Mouse (Mus musculus) midbrain, embryonic 11.5 days (tissue): ENCODE measurements around the gene Rtn4rl1. TPM values are rescaled to one million over a fixed set of nuclear protein-coding genes. Genes with fewer than 3 reads are reported as not detected.

Source experiments
- ATAC-seq: fragments of 200-750 bp; cut with Nextera tagmentation; 2 replicates; pipeline ENCODE4 v1.8.0; 2017; ENCODE audit warnings: moderate TSS enrichment, moderate library complexity; ENCODE audit not compliant: low FRiP score
- DNase-seq: peaks from one replicate; pipeline ENCODE4 v3.0.0; 2015; ENCODE audit warnings: low spot score; ENCODE audit errors: missing footprints
- H3K27ac ChIP-seq: fragments of 300-500 bp; sonication (generic); 2 replicates; pipeline ENCODE4 v1.5.1; 2014; ENCODE audit warnings: low read depth, low read length
- H3K27me3 ChIP-seq: fragments of 300-500 bp; sonication (generic); 2 replicates; pipeline ENCODE4 v1.6.1; 2014; ENCODE audit warnings: mild to moderate bottlenecking, low read length, moderate library complexity, mixed read lengths; ENCODE audit not compliant: control insufficient read depth, insufficient read depth
- H3K36me3 ChIP-seq: fragments of 300-500 bp; sonication (generic); 2 replicates; pipeline ENCODE4 v1.6.1; 2014; ENCODE audit warnings: mild to moderate bottlenecking, low read length, moderate library complexity, mixed read lengths; ENCODE audit not compliant: control insufficient read depth, insufficient read depth
- H3K4me1 ChIP-seq: fragments of 300-500 bp; sonication (generic); 2 replicates; pipeline ENCODE4 v1.6.1; 2014; ENCODE audit warnings: low read length; ENCODE audit not compliant: control insufficient read depth, insufficient read depth
- H3K4me2 ChIP-seq: fragments of 300-500 bp; sonication (generic); 2 replicates; pipeline ENCODE4 v1.6.1; 2014; ENCODE audit warnings: mild to moderate bottlenecking, moderate library complexity
- H3K4me3 ChIP-seq: fragments of 300-500 bp; sonication (generic); 2 replicates; pipeline ENCODE4 v1.5.1; 2014; ENCODE audit warnings: low read depth, low read length
- H3K9ac ChIP-seq: fragments of 300-500 bp; sonication (generic); 2 replicates; pipeline ENCODE4 v1.6.1; 2014; ENCODE audit warnings: low read length
- H3K9me3 ChIP-seq: fragments of 300-500 bp; sonication (generic); 2 replicates; pipeline ENCODE4 v1.6.1; 2016; ENCODE audit warnings: low read length; ENCODE audit not compliant: control insufficient read depth
- WGBS: fragments of 180-500 bp; shearing (Covaris S2); extraction: QIAGEN DNeasy Blood & Tissue Kit; methylation state at CpG from one replicate; pipeline ENCODE4 v1.1.7; 2014; 5-methylcytosine and 5-hydroxymethylcytosine counted together
- polyA plus RNA-seq: library from polyadenylated mRNA; unstranded; fragments of >200 nt; fragmentation: Nextera tagmentation; extraction: Ambion mirVana; gene quantifications from 2 replicates; pipeline ENCODE4 v1.2.1, GENCODE M21; 2014

Gene Rtn4rl1
- polyA plus RNA-seq, 1 experiment from 2014 or later: 4.6 TPM

GRCm38 (mm10) chr11:75259996-75260561 is 66.5 kb downstream of the Rtn4rl1 start:
- DNase-seq (peak; percentile 84), ATAC-seq (no peak)
- no peak overlapping the region for H3K4me2 ChIP-seq
- H3K27me3 ChIP-seq: no peaks in the 10 kb centered on the region
- no peaks in the 10 kb centered on the region for H3K36me3 ChIP-seq
- 72% methylated on average over 10 of the region's 10 CpGs for WGBS
- no peak overlapping the region for H3K4me3 ChIP-seq
- H3K27ac ChIP-seq: no peak overlapping the region
- H3K9me3 ChIP-seq: no peaks in the 10 kb centered on the region
- H3K9ac ChIP-seq: no peak overlapping the region
- H3K4me1 ChIP-seq: peaks cover 8% of the 10 kb centered on the region

DNA sequence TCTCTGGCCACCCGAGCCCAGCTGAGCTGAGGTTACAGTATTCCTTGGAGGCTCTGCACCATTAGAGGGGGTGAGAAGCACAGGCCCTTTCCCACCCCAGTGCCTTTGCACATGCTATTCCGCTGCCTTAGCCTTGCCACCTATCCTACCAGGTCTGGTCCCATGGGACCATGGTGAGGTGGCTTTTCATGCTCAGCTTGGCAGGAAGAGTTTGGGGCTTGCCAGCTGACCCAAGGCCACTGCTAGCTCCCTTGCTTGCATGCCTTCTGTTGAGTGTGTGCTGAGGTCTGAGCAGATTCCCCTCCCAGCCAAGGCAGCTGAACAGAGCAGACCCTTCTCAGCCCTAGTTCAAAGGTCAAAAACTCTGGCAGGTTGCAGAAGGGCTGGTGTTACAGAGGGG is 67.4 kb downstream of the Rtn4rl1 start:
- WGBS: 93% methylated on average over 2 of the region's 2 CpGs
- Histone ChIP-seq H3K9ac (no peak overlapping the region), H3K4me1 (peaks cover 8% of the 10 kb centered on the region), H3K36me3 (no peaks in the 10 kb centered on the region), H3K4me2 (no peak overlapping the region), H3K27me3 (no peaks in the 10 kb centered on the region), H3K4me3 (no peak overlapping the region), H3K27ac (no peak overlapping the region), H3K9me3 (no peaks in the 10 kb centered on the region)
- DNase-seq (peak; percentile 51), ATAC-seq (no peak)

DNA sequence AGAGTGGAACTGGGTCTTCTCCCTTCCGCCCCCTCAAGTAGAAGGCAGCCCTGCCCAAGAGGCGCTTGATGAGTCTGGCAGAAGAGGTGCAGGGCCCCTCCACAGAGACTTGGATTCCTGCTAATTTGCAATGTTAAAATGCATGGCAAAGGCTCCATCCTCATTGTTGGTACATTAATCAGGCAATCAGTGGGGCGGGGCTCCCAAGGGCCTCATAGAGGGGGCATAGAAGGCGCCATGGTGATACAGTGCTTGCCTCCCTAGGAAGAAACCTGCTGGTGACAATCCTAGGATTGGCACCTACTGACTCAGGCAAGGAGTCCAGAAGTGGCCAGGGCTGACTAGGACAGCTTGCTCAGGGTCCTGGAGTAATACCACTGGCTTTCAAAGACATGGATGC is 68.1 kb downstream of the Rtn4rl1 start:
- Histone ChIP-seq H3K27ac (no peak overlapping the region), H3K4me1 (peaks cover 8% of the 10 kb centered on the region), H3K4me2 (no peak overlapping the region), H3K36me3 (no peaks in the 10 kb centered on the region), H3K9ac (no peak overlapping the region), H3K9me3 (no peaks in the 10 kb centered on the region), H3K27me3 (no peaks in the 10 kb centered on the region), H3K4me3 (no peak overlapping the region)
- ATAC-seq (no peak), DNase-seq (no peak)
- WGBS: 78% methylated on average over 4 of the region's 4 CpGs

DNA sequence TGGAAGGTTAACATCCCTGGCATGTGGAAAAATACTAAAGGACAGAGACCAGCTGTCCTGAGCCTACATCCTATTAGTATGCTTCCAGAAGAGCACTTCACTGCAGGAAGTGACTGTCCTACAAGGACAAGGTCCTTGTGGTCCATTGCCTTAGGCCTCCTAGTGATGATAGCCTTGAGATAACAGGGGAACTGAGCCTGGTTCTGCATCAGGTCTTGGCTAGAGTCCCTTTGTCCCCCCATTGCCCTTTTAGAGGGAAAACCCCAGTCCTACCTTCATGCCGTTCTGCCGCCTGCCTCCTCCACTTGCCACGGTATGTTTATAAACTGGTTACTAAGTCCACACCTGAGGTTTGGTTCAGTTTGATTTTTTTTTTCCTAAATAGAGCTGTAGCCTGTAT is 68.6 kb downstream of the Rtn4rl1 start:
- no peak for DNase-seq
- Histone ChIP-seq H3K4me3 (no peak overlapping the region), H3K36me3 (no peaks in the 10 kb centered on the region), H3K9ac (no peak overlapping the region), H3K4me1 (peaks cover 8% of the 10 kb centered on the region), H3K4me2 (no peak overlapping the region), H3K27ac (no peak overlapping the region), H3K9me3 (no peaks in the 10 kb centered on the region), H3K27me3 (no peaks in the 10 kb centered on the region)
- WGBS: 92% methylated on average over 3 of the region's 3 CpGs
- no peak for ATAC-seq

DNA sequence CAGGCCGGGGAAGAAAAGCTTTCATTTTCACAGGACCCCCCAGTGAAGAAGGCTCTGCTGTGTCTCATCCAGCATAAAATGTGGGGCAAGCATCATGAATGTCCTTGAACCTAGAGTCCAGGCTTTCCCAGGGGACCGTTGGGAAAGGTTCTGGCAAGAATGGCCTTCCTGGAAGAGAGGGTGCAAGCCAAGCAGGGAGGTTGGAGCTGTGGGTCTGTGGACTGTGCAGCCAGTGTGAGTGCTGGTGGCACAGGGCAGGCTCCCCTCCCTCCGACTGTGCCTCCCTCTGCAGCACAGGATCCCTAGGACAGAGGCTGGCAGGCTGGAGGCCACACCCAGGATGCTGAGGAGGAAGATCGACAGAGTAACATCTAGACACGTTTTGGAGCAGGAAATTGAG is 69.2 kb downstream of the Rtn4rl1 start:
- no peaks in the 10 kb centered on the region for H3K9me3 ChIP-seq
- H3K4me1 ChIP-seq: peaks cover 8% of the 10 kb centered on the region
- no peak for ATAC-seq
- 66% methylated on average over 5 of the region's 5 CpGs for WGBS
- no peak overlapping the region for H3K27ac ChIP-seq
- H3K4me3 ChIP-seq: no peak overlapping the region
- H3K27me3 ChIP-seq: no peaks in the 10 kb centered on the region
- no peak overlapping the region for H3K4me2 ChIP-seq
- no peaks in the 10 kb centered on the region for H3K36me3 ChIP-seq
- DNase-seq: peak; percentile 19
- H3K9ac ChIP-seq: no peak overlapping the region

- H3K9ac ChIP-seq: no peak overlapping the region
- peak; percentile 70 for DNase-seq
- 70% methylated on average over 15 of the region's 15 CpGs for WGBS
- H3K9me3 ChIP-seq: no peaks in the 10 kb centered on the region
- no peaks in the 10 kb centered on the region for H3K36me3 ChIP-seq
- no peak overlapping the region for H3K4me3 ChIP-seq
- no peak overlapping the region for H3K4me2 ChIP-seq
- no peaks in the 10 kb centered on the region for H3K27me3 ChIP-seq
- H3K4me1 ChIP-seq: peaks cover 8% of the 10 kb centered on the region
- H3K27ac ChIP-seq: no peak overlapping the region
- no peak for ATAC-seq
Measured at GRCm38 (mm10) chr11:75263274-75263963, 69.8 kb downstream of the Rtn4rl1 start.

- no peak overlapping the region for H3K4me2 ChIP-seq
- no peak overlapping the region; the same call in 1 of the 2 replicates for H3K27ac ChIP-seq
- WGBS: 78% methylated on average over 6 of the region's 6 CpGs
- H3K9ac ChIP-seq: no peak overlapping the region
- no peaks in the 10 kb centered on the region for H3K36me3 ChIP-seq
- H3K4me1 ChIP-seq: peaks cover 8% of the 10 kb centered on the region
- no peaks in the 10 kb centered on the region for H3K27me3 ChIP-seq
- H3K9me3 ChIP-seq: no peaks in the 10 kb centered on the region
- DNase-seq: no peak
- H3K4me3 ChIP-seq: no peak overlapping the region
- no peak for ATAC-seq
Measured at GRCm38 (mm10) chr11:75263964-75264312, 70.4 kb downstream of the Rtn4rl1 start.

DNA sequence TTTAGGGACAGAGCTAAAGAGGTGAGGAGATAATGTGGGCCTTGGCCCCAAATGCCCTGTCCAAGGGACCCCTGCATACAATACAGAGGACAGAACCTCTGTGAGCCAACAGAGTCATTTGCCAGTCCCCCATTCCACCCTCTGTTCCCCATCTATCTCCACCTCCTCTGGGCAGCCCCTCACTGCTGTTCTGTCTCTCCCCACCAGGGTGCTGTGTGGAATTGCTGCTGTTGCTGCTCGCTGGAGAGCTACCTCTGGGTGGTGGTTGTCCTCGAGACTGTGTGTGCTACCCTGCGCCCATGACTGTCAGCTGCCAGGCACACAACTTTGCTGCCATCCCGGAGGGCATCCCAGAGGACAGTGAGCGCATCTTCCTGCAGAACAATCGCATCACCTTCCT is 71.0 kb downstream of the Rtn4rl1 start:
- Histone ChIP-seq H3K4me2 (no peak overlapping the region), H3K4me1 (peaks cover 8% of the 10 kb centered on the region), H3K27me3 (no peaks in the 10 kb centered on the region), H3K9ac (no peak overlapping the region), H3K27ac (no peak overlapping the region; the same call in 1 of the 2 replicates), H3K36me3 (no peaks in the 10 kb centered on the region), H3K4me3 (no peak overlapping the region), H3K9me3 (no peaks in the 10 kb centered on the region)
- ATAC-seq (no peak), DNase-seq (no peak)
- WGBS: 90% methylated on average over 6 of the region's 6 CpGs

GRCm38 (mm10) chr11:75265545-75265944 is 72.0 kb downstream of the Rtn4rl1 start:
- DNase-seq: peak; percentile 68
- H3K9me3 ChIP-seq: no peaks in the 10 kb centered on the region
- H3K36me3 ChIP-seq: no peaks in the 10 kb centered on the region
- H3K4me1 ChIP-seq: peaks cover 8% of the 10 kb centered on the region
- no peak overlapping the region for H3K9ac ChIP-seq
- no peak overlapping the region for H3K27ac ChIP-seq
- H3K27me3 ChIP-seq: no peaks in the 10 kb centered on the region
- ATAC-seq: no peak
- H3K4me2 ChIP-seq: no peak overlapping the region
- H3K4me3 ChIP-seq: no peak overlapping the region
- WGBS: 58% methylated on average over 15 of the region's 15 CpGs
